Comparison of ENCODE assay signal across 22 mouse cellular contexts in genomic region chr17:7264610-7265009, GRCm38 (mm10). TPM values are rescaled to one million over a fixed set of nuclear protein-coding genes. Genes with fewer than 3 reads are reported as not detected.
DNase-seq lines count a peak whose midpoint lies in the region; ATAC-seq lines count a peak whose summit lies in the region.
"Had no signal": no experiment of that assay in that cellular context is flagged by ENCODE, and none has a peak within 500 bp of the region (broad histone marks: within the 10 kb centered on the region; RNA-seq: fewer than 3 reads in every experiment).

No protein-coding gene starts in this region.

- DNase-seq in heart, postnatal 36 days: no peak
- no peak for DNase-seq in hindbrain, embryonic 10.5 days (ENCODE audit: low spot score)
- no peak for DNase-seq in hindbrain, embryonic 14.5 days (ENCODE audit: low spot score)
- DNase-seq in midbrain, embryonic 10.5 days (ENCODE audit: low spot score): no peak
- DNase-seq in midbrain, embryonic 11.5 days (ENCODE audit: low spot score, missing footprints): no peak
- peak; percentile 23 for DNase-seq in skeletal muscle tissue, adult 2 months (ENCODE audit: low read depth, low spot score)
- DNase-seq: adrenal gland, adult 2 months; cerebellum, adult 2 months; forebrain, postnatal 0 days; kidney, adult 8-10 months; lung, adult 2 months; right cerebral cortex, adult 18-20 months; thymus, postnatal 25 days had no signal

- intact Hi-C loops in heart, postnatal 36 days (cut with DNase I): no loop called here

- no peak overlapping the region for H3K4me3 ChIP-seq in heart, embryonic 11.5 days (ENCODE audit: low read depth, low read length)
- no peak overlapping the region for H3K4me3 ChIP-seq in hindbrain, embryonic 10.5 days
- H3K4me3 ChIP-seq in hindbrain, embryonic 14.5 days (replicated peaks; ENCODE audit: low read length): no peak overlapping the region
- H3K4me3 ChIP-seq in midbrain, embryonic 10.5 days: no peak overlapping the region
- H3K4me3 ChIP-seq in midbrain, embryonic 11.5 days (ENCODE audit: low read depth, low read length): no peak overlapping the region
- H3K4me3 ChIP-seq: erythroblast, embryonic 14.5 days; limb, embryonic 12.5 days; liver, embryonic 12.5 days; megakaryocyte, embryonic 14.5 days had no signal

- no peaks in the 10 kb centered on the region for H3K27me3 ChIP-seq in heart, embryonic 11.5 days (ENCODE audit: control insufficient read depth, insufficient read depth, low read length)
- H3K27me3 ChIP-seq in hindbrain, embryonic 10.5 days (ENCODE audit: insufficient read depth, poor library complexity, severe bottlenecking): no peaks in the 10 kb centered on the region
- H3K27me3 ChIP-seq in hindbrain, embryonic 14.5 days (ENCODE audit: control insufficient read depth, insufficient read depth, low read length): no peaks in the 10 kb centered on the region
- no peaks in the 10 kb centered on the region for H3K27me3 ChIP-seq in midbrain, embryonic 10.5 days (ENCODE audit: low read depth, poor library complexity, severe bottlenecking)
- H3K27me3 ChIP-seq in midbrain, embryonic 11.5 days (ENCODE audit: control insufficient read depth, insufficient read depth, low read length): no peaks in the 10 kb centered on the region
- H3K27me3 ChIP-seq: limb, embryonic 12.5 days; liver, embryonic 12.5 days had no signal

- H3K27ac ChIP-seq in heart, embryonic 11.5 days (ENCODE audit: low read depth, low read length): peak overlapping the region; percentile 60
- H3K27ac ChIP-seq in hindbrain, embryonic 10.5 days: 0 out of 2 replicates have a peak overlapping the region, but pooled peaks have one; percentile 2
- H3K27ac ChIP-seq in hindbrain, embryonic 14.5 days: no peak overlapping the region
- 0 out of 2 replicates have a peak overlapping the region, but pooled peaks have one; percentile 7 for H3K27ac ChIP-seq in midbrain, embryonic 10.5 days (replicated peaks)
- no peak overlapping the region for H3K27ac ChIP-seq in midbrain, embryonic 11.5 days (ENCODE audit: low read depth, low read length)
- H3K27ac ChIP-seq: limb, embryonic 12.5 days; liver, embryonic 12.5 days had no signal

- H3K36me3 ChIP-seq in heart, embryonic 11.5 days (ENCODE audit: control insufficient read depth, insufficient read depth, low read length): 0 out of 2 replicates have a peak, but pooled peaks cover 2% of the 10 kb centered on the region
- peaks cover 17% of the 10 kb centered on the region for H3K36me3 ChIP-seq in hindbrain, embryonic 10.5 days
- 0 out of 2 replicates have a peak, but pooled peaks cover 4% of the 10 kb centered on the region for H3K36me3 ChIP-seq in hindbrain, embryonic 14.5 days (replicated peaks; ENCODE audit: control insufficient read depth, insufficient read depth)
- peaks cover 15% of the 10 kb centered on the region for H3K36me3 ChIP-seq in midbrain, embryonic 10.5 days
- no peaks in the 10 kb centered on the region for H3K36me3 ChIP-seq in midbrain, embryonic 11.5 days (ENCODE audit: control insufficient read depth, insufficient read depth, low read length)
- H3K36me3 ChIP-seq: liver, embryonic 12.5 days had no signal

- H3K9ac ChIP-seq in heart, embryonic 11.5 days (ENCODE audit: low read depth, low read length): no peak overlapping the region
- no peak overlapping the region for H3K9ac ChIP-seq in hindbrain, embryonic 14.5 days
- no peak overlapping the region; the same call in 1 of the 2 replicates for H3K9ac ChIP-seq in midbrain, embryonic 11.5 days (ENCODE audit: low read length)
- H3K9ac ChIP-seq: forebrain, postnatal 0 days; limb, embryonic 12.5 days; liver, embryonic 12.5 days had no signal

- H3K4me1 ChIP-seq in heart, embryonic 11.5 days (ENCODE audit: control insufficient read depth, insufficient read depth, low read length): peaks cover 69% of the 10 kb centered on the region
- H3K4me1 ChIP-seq in hindbrain, embryonic 10.5 days (replicated peaks): peaks cover 59% of the 10 kb centered on the region
- H3K4me1 ChIP-seq in hindbrain, embryonic 14.5 days (replicated peaks; ENCODE audit: control insufficient read depth, insufficient read depth, low read length): peaks cover 22% of the 10 kb centered on the region
- peaks cover 61% of the 10 kb centered on the region for H3K4me1 ChIP-seq in midbrain, embryonic 10.5 days
- H3K4me1 ChIP-seq in midbrain, embryonic 11.5 days (ENCODE audit: control insufficient read depth, insufficient read depth, low read length): peaks cover 17% of the 10 kb centered on the region
- H3K4me1 ChIP-seq: megakaryocyte, embryonic 14.5 days had no signal

- 57% methylated on average over 5 of the region's 5 CpGs for WGBS in heart, embryonic 11.5 days (ENCODE audit: insufficient replicate concordance)
- 76% methylated on average over 5 of the region's 5 CpGs for WGBS in hindbrain, embryonic 10.5 days
- WGBS in hindbrain, embryonic 14.5 days: 81% methylated on average over 5 of the region's 5 CpGs
- WGBS in midbrain, embryonic 10.5 days: 81% methylated on average over 5 of the region's 5 CpGs
- 71% methylated on average over 5 of the region's 5 CpGs for WGBS in midbrain, embryonic 11.5 days

- no peak for ATAC-seq in heart, embryonic 11.5 days (replicated peaks; ENCODE audit: insufficient number of reproducible peaks, low FRiP score, low TSS enrichment)
- ATAC-seq in hindbrain, embryonic 14.5 days (ENCODE audit: low FRiP score): no peak
- no peak for ATAC-seq in midbrain, embryonic 11.5 days (ENCODE audit: low FRiP score)
- ATAC-seq: forebrain, postnatal 0 days; liver, embryonic 12.5 days had no signal

- H3K4me2 ChIP-seq in heart, embryonic 11.5 days: no peak overlapping the region
- H3K4me2 ChIP-seq in hindbrain, embryonic 14.5 days (replicated peaks): no peak overlapping the region
- no peak overlapping the region for H3K4me2 ChIP-seq in midbrain, embryonic 11.5 days
- H3K4me2 ChIP-seq: limb, embryonic 12.5 days; liver, embryonic 12.5 days had no signal

- H3K9me3 ChIP-seq in heart, embryonic 11.5 days (replicated peaks; ENCODE audit: control insufficient read depth, low read length): no peaks in the 10 kb centered on the region
- no peaks in the 10 kb centered on the region for H3K9me3 ChIP-seq in hindbrain, embryonic 10.5 days
- H3K9me3 ChIP-seq in hindbrain, embryonic 14.5 days (ENCODE audit: control insufficient read depth, low read length): no peaks in the 10 kb centered on the region
- H3K9me3 ChIP-seq in midbrain, embryonic 10.5 days (replicated peaks): no peaks in the 10 kb centered on the region
- H3K9me3 ChIP-seq in midbrain, embryonic 11.5 days (ENCODE audit: control insufficient read depth, low read length): no peaks in the 10 kb centered on the region
- H3K9me3 ChIP-seq: limb, embryonic 12.5 days; liver, embryonic 12.5 days; megakaryocyte, embryonic 14.5 days had no signal

RNA-seq across cellular contexts. Expression of gene Tcp10a, which starts 59.8 kb away (rescaled TPM):
- polyA plus RNA-seq in heart, embryonic 11.5 days (2014; fragmentation: Nextera tagmentation; extraction: Ambion mirVana): 0.14 and 0.24 TPM in 2 replicates
- total RNA-seq in heart, postnatal 36 days (2021): not detected
- 0.09 TPM in 1 of 2 replicates, not detected in the other for polyA plus RNA-seq in hindbrain, embryonic 10.5 days (2016; fragmentation: Nextera tagmentation; extraction: Ambion mirVana)
- polyA plus RNA-seq in hindbrain, embryonic 14.5 days (2014; fragmentation: Nextera tagmentation; extraction: Ambion mirVana): not detected in 2 replicates
- not detected in 2 replicates for polyA plus RNA-seq in midbrain, embryonic 10.5 days (2016; fragmentation: Nextera tagmentation; extraction: Ambion mirVana)
- polyA plus RNA-seq in midbrain, embryonic 11.5 days (2014; fragmentation: Nextera tagmentation; extraction: Ambion mirVana): not detected in 2 replicates
- total RNA-seq: adrenal gland, adult 2 months; common myeloid progenitor, adult 5-6 weeks; forebrain, postnatal 0 days had no signal
- polyA plus RNA-seq: adrenal gland, adult 2 months; embryonic facial prominence, embryonic 11.5 days; erythroblast, embryonic 14.5 days; forebrain, postnatal 0 days; limb, embryonic 12.5 days; liver, embryonic 12.5 days; lung, adult 2 months; neural tube, embryonic 11.5 days; small intestine, adult 2 months had no signal

Comparison
In these comparisons a context has a peak if more than half of its experiments do, and no peak if none do; other contexts are left out.
1. H3K27ac ChIP-seq: peak in heart, embryonic 11.5 days (single experiment), hindbrain, embryonic 10.5 days (single experiment) and midbrain, embryonic 10.5 days (single experiment); none in hindbrain, embryonic 14.5 days (single experiment) and midbrain, embryonic 11.5 days (single experiment).